Mouse (Mus musculus) kidney, adult 18-20 months (tissue): ENCODE measurements around the gene Arhgef10l.

Experiments used
- DNase-seq: peaks from one replicate; pipeline ENCODE4 v3.0.0; 2021

Gene Arhgef10l

GRCm38 (mm10) chr4:140656529-140656928 lies 9.3 kb downstream of the Arhgef10l start:
- DNase-seq, result no peak

- DNase-seq, result no peak
These were observed 11.0 kb downstream of the Arhgef10l start for GRCm38 (mm10) chr4:140654798-140655197.

- DNase-seq, result no peak
These were observed 11.8 kb downstream of the Arhgef10l start for GRCm38 (mm10) chr4:140653835-140654583.

- no peak for DNase-seq
These were observed 16.1 kb downstream of the Arhgef10l start for GRCm38 (mm10) chr4:140649731-140650130.

- no peak for DNase-seq
These were observed 16.6 kb downstream of the Arhgef10l start for GRCm38 (mm10) chr4:140649207-140649591.

GRCm38 (mm10) chr4:140648443-140649206 lies 17.2 kb downstream of the Arhgef10l start:
- DNase-seq, result no peak

- no peak for DNase-seq
These were observed 17.9 kb downstream of the Arhgef10l start for GRCm38 (mm10) chr4:140647711-140648421.

- DNase-seq, result no peak
These were observed 20.2 kb downstream of the Arhgef10l start for GRCm38 (mm10) chr4:140645638-140646037.

- DNase-seq, result no peak
These were observed 21.1 kb downstream of the Arhgef10l start for GRCm38 (mm10) chr4:140644701-140645100.

GRCm38 (mm10) chr4:140644276-140644675 lies 21.5 kb downstream of the Arhgef10l start:
- DNase-seq, result no peak

GRCm38 (mm10) chr4:140642378-140642777 lies 23.4 kb downstream of the Arhgef10l start:
- DNase-seq, result no peak

GRCm38 (mm10) chr4:140641414-140641918 lies 24.3 kb downstream of the Arhgef10l start:
- DNase-seq, result no peak

- no peak for DNase-seq
These were observed 25.1 kb downstream of the Arhgef10l start for GRCm38 (mm10) chr4:140640668-140641067.

- no peak for DNase-seq
These were observed 25.6 kb downstream of the Arhgef10l start for GRCm38 (mm10) chr4:140640242-140640523.

- no peak for DNase-seq
These were observed 26.2 kb downstream of the Arhgef10l start for GRCm38 (mm10) chr4:140639431-140640241.

GRCm38 (mm10) chr4:140638591-140638990 lies 27.2 kb downstream of the Arhgef10l start:
- DNase-seq, result no peak

GRCm38 (mm10) chr4:140637269-140637668 lies 28.5 kb downstream of the Arhgef10l start:
- DNase-seq, result no peak

- peak; percentile 73 for DNase-seq
These were observed 29.4 kb downstream of the Arhgef10l start for GRCm38 (mm10) chr4:140636312-140636996.

GRCm38 (mm10) chr4:140634861-140635388 lies 30.9 kb downstream of the Arhgef10l start:
- no peak for DNase-seq

- DNase-seq, result peak; percentile 80
These were observed 34.4 kb downstream of the Arhgef10l start for GRCm38 (mm10) chr4:140631276-140631849.

GRCm38 (mm10) chr4:140630651-140631241 lies 35.1 kb downstream of the Arhgef10l start:
- DNase-seq, result peak; percentile 78
